Mouse (Mus musculus) Patski (cell line): ENCODE measurements around the gene Spag9. TPM values are rescaled to one million over a fixed set of nuclear protein-coding genes. Genes with fewer than 3 reads are reported as not detected.
A peak's percentile ranks its signal among the peaks of the same experiment; 100 is the strongest.

ENCODE experiments used
- ATAC-seq: fragments of 100-300 bp; one replicate; pipeline ENCODE4 v1.8.0; 2021
- CTCF ChIA-PET: fragments of 350-600 bp; sonication (Branson Sonifier 250); formaldehyde crosslinking; loops from one replicate; lab custom pipeline; 2022; ENCODE audit warnings: inconsistent platforms; lab: Charles Lee
- POLR2A ChIA-PET: fragments of 350-600 bp; sonication (Branson Sonifier 250); formaldehyde crosslinking; loops from one replicate; lab custom pipeline; 2022; ENCODE audit warnings: antibody characterized with exemption, inconsistent platforms; lab: Charles Lee
- DNase-seq: peaks from one replicate; pipeline ENCODE4 v3.0.0-alpha.2; 2011; ENCODE audit warnings: low read depth, low spot score
- H3K27me3 ChIP-seq: fragments of 371-371 bp; one replicate; pipeline ENCODE4 v1.5.1; 2021
- CTCF ChIP-seq: fragments of 100-300 bp; IDR thresholded peaks from one replicate; pipeline ENCODE4 v1.5.1; 2021
- in situ Hi-C: fragments of 300-500 bp; cut with MboI; formaldehyde crosslinking; loops from 3 replicates; pipeline ENCODE4 v1.11.1; 2018; ENCODE audit warnings: low pct_unique_long_range_greater_than_20kb, mixed read lengths
- polyA plus RNA-seq: library from polyadenylated mRNA; unstranded; gene quantifications from one replicate; pipeline ENCODE4 v1.2.3, GENCODE M21; 2021

Gene Spag9
- polyA plus RNA-seq, 1 experiment from 2014 or later, result 64.7 TPM

GRCm38 (mm10) chr11:93985265-93985664 is 10.6 kb upstream of the Spag9 start:
- DNase-seq (no peak), ATAC-seq (no peak)
- in situ Hi-C loops, result no loop called here
- H3K27me3 ChIP-seq, result no peaks in the 10 kb centered on the region
- TF ChIP-seq CTCF, result no peak
- ChIA-PET POLR2A (no interaction called here), CTCF (interaction anchor here (0.7 kb wide), 3 partner anchors 43 to 291 kb away, joined by 3 read pairs; no protein-coding TSS in a partner anchor)

GRCm38 (mm10) chr11:93986298-93986697 is 9.6 kb upstream of the Spag9 start:
- TF ChIP-seq CTCF, result no peak
- in situ Hi-C loops, result no loop called here
- ATAC-seq (no peak), DNase-seq (no peak)
- ChIA-PET CTCF (interaction anchor here (0.7 to 1.2 kb wide), 3 partner anchors 13 to 100 kb away, joined by 3 read pairs; no protein-coding TSS in a partner anchor), POLR2A (no interaction called here)
- no peaks in the 10 kb centered on the region for H3K27me3 ChIP-seq

- POLR2A ChIA-PET, result no interaction called here
Observed at GRCm38 (mm10) chr11:93987026-93987425, 8.9 kb upstream of the Spag9 start.

GRCm38 (mm10) chr11:93987625-93988327 is 8.1 kb upstream of the Spag9 start:
- no peak for TF ChIP-seq CTCF
- H3K27me3 ChIP-seq, result no peaks in the 10 kb centered on the region
- ATAC-seq (no peak), DNase-seq (no peak)
- CTCF ChIA-PET, result interaction anchor here (1.2 kb wide), 1 partner anchor 30 kb away, joined by 3 read pairs; no protein-coding TSS in a partner anchor
- POLR2A ChIA-PET, result interaction anchor here (0.6 kb wide), 1 partner anchor 10 kb away, joined by 4 read pairs; no protein-coding TSS in a partner anchor
- in situ Hi-C loops, result no loop called here

More at GRCm38 (mm10) chr11:93987026-93987425, 8.9 kb upstream of the Spag9 start:
- no peaks in the 10 kb centered on the region for H3K27me3 ChIP-seq
- CTCF ChIA-PET, result interaction anchor here (0.7 to 1.2 kb wide), 3 partner anchors 14 to 31 kb away, joined by 3 read pairs; no protein-coding TSS in a partner anchor
- TF ChIP-seq CTCF, result no peak
- in situ Hi-C loops, result no loop called here
- DNase-seq (no peak), ATAC-seq (no peak)

DNA sequence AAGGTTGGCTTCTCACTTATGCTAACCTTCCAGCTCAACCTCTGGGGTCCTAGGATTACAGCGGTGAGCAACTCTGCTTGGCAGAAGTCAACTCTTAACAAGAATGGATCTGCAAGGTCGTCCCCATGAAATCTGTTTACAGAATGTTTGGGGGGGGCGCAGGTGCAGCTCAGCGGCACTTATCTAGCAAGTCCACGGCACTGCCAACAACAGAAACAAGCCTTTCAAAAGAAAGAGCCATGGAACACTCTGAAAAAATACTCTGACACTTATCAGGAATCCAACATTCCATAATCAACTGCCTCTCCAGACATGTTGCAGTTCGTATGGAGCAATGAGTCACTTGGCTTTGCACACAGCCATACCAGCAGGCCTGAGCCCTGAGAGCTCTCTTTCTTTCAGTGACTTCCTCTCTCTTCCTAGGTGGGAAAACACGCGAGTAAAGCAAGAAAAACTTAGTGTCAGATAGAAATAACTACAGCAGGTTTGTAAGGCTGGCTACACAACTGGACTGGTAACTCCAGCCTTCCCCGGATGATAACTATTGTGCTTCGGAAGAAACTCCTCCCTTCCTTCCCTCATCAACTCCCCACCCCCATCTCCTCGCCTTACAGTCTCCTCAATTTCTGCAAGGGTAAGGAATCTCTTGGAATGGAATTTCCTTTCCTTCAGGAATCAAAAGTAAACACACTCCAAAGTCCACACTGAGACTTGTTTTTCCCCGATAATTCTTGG is 7.4 kb upstream of the Spag9 start:
- CTCF ChIA-PET, result interaction anchor here (1.2 kb wide), 1 partner anchor 29 kb away, joined by 3 read pairs; no protein-coding TSS in a partner anchor
- DNase-seq (no peak), ATAC-seq (no peak)
- no peaks in the 10 kb centered on the region for H3K27me3 ChIP-seq
- no peak for TF ChIP-seq CTCF
- POLR2A ChIA-PET, result interaction anchor here (0.6 kb wide), 1 partner anchor 11 kb away, joined by 4 read pairs; no protein-coding TSS in a partner anchor
- in situ Hi-C loops, result no loop called here

DNA sequence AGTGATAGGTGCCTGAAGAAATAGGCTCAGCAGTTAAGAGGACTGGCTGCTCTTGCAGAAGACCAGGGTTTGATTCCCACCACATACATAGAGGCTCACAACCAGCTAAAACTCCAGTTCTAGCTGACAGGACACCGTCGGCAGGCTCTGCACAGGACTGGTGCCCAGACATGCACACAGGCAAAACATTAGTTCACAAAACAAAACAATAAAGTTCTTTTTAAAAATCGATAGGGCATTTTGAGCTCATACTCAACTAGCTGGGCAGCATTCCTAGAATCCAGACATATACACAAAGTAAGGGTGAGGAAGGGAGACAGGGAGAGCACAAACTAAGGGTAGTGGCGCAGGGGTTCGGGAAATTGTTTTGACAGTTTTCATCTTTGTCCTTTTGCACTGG is 1.4 kb upstream of the Spag9 start:
- no peak for TF ChIP-seq CTCF
- no peaks in the 10 kb centered on the region for H3K27me3 ChIP-seq
- in situ Hi-C loops, result no loop called here
- POLR2A ChIA-PET, result interaction anchor here (1.1 to 1.4 kb wide), 2 partner anchors 24 to 26 kb away, joined by 3 read pairs; partner anchors contain the start of gene Nme1
- DNase-seq (no peak), ATAC-seq (no peak)
- CTCF ChIA-PET, result no interaction called here

GRCm38 (mm10) chr11:93995111-93995719 is 676 bp upstream of the Spag9 start:
- in situ Hi-C loops, result no loop called here
- POLR2A ChIA-PET, result interaction anchor here (1.1 to 1.4 kb wide), 2 partner anchors 25 to 27 kb away, joined by 3 read pairs; partner anchors contain the start of gene Nme1
- DNase-seq (peak; percentile 94), ATAC-seq (peak; percentile 76)
- no peak for TF ChIP-seq CTCF
- CTCF ChIA-PET, result no interaction called here
- no peaks in the 10 kb centered on the region for H3K27me3 ChIP-seq

- ATAC-seq (peak; percentile 17), DNase-seq (no peak)
- ChIA-PET CTCF (interaction anchor here (1.6 kb wide), 1 partner anchor 22 kb away, joined by 3 read pairs; no protein-coding TSS in a partner anchor), POLR2A (interaction anchor here (0.6 to 0.9 kb wide), 2 partner anchors 31 to 46 kb away, joined by 3 read pairs; no protein-coding TSS in a partner anchor)
- TF ChIP-seq CTCF, result peak; percentile 28
- no peaks in the 10 kb centered on the region for H3K27me3 ChIP-seq
- in situ Hi-C loops, result no loop called here
Observed at GRCm38 (mm10) chr11:93996306-93997140, 632 bp downstream of the Spag9 start.

- ATAC-seq (no peak), DNase-seq (no peak)
- POLR2A ChIA-PET, result no interaction called here
- no peak for TF ChIP-seq CTCF
- in situ Hi-C loops, result no loop called here
- no peaks in the 10 kb centered on the region for H3K27me3 ChIP-seq
- CTCF ChIA-PET, result interaction anchor here (1.6 kb wide), 1 partner anchor 21 kb away, joined by 3 read pairs; no protein-coding TSS in a partner anchor
Observed at GRCm38 (mm10) chr11:93997141-93997775, 1.4 kb downstream of the Spag9 start.
